Mouse (Mus musculus): ENCODE results near the gene Pigm. TPM values are rescaled to one million over a fixed set of nuclear protein-coding genes. Genes with fewer than 3 reads are reported as not detected.

Pigm gene
- polyA plus RNA-seq, 1 experiment, result 14.3 TPM

- Histone ChIP-seq H3K27ac (ENCODE audit: insufficient read depth, low read depth, low read length) (no peak overlapping the region), H3K4me1 (ENCODE audit: control insufficient read depth, insufficient read depth, low read length) (peaks cover 43% of the 10 kb centered on the region), H3K4me3 (ENCODE audit: insufficient read depth, low read length) (no peak overlapping the region)
- TF ChIP-seq POLR2A (IDR thresholded peaks at IDR 0.05; ENCODE audit: borderline replicate concordance, low read depth, low read length) (no peak), CTCF (IDR thresholded peaks at IDR 0.05; ENCODE audit: low read depth, low read length) (no peak)
These were observed 40.5 kb upstream of the Pigm start for GRCm38 (mm10) chr1:172335804-172336203.

- no peak overlapping the region for H3K27ac ChIP-seq (ENCODE audit: insufficient read depth, low read depth, low read length)
- H3K4me3 ChIP-seq (ENCODE audit: insufficient read depth, low read length), result no peak overlapping the region
- no peak for TF ChIP-seq CTCF (IDR thresholded peaks at IDR 0.05; ENCODE audit: low read depth, low read length)
- no peak for TF ChIP-seq POLR2A (IDR thresholded peaks at IDR 0.05; ENCODE audit: borderline replicate concordance, low read depth, low read length)
- H3K4me1 ChIP-seq (ENCODE audit: control insufficient read depth, insufficient read depth, low read length), result peaks cover 32% of the 10 kb centered on the region
These were observed 38.7 kb upstream of the Pigm start for GRCm38 (mm10) chr1:172337411-172338185.

- Histone ChIP-seq H3K27ac (ENCODE audit: insufficient read depth, low read depth, low read length) (no peak within 1 kb of the TSS), H3K4me3 (ENCODE audit: insufficient read depth, low read length) (peak within 1 kb of the TSS; percentile 51), H3K4me1 (ENCODE audit: control insufficient read depth, insufficient read depth, low read length) (peaks cover 6% of the 10 kb centered on the region)
- TF ChIP-seq POLR2A (IDR thresholded peaks at IDR 0.05; ENCODE audit: borderline replicate concordance, low read depth, low read length) (no peak), CTCF (IDR thresholded peaks at IDR 0.05; ENCODE audit: low read depth, low read length) (no peak)
These were observed 35.5 kb upstream of the Pigm start, which contains the start of gene Kcnj10 for GRCm38 (mm10) chr1:172340729-172341321. Gene Kcnj10, plus strand, starts transcription at chr1:172341210.

- H3K27ac ChIP-seq (ENCODE audit: insufficient read depth, low read depth, low read length), result no peak overlapping the region
- TF ChIP-seq CTCF (IDR thresholded peaks at IDR 0.05; ENCODE audit: low read depth, low read length) (no peak), POLR2A (IDR thresholded peaks at IDR 0.05; ENCODE audit: borderline replicate concordance, low read depth, low read length) (no peak)
- H3K4me3 ChIP-seq (ENCODE audit: insufficient read depth, low read length), result no peak overlapping the region; the same call in 1 of the 2 replicates
These were observed 35.0 kb upstream of the Pigm start for GRCm38 (mm10) chr1:172341386-172341785.

GRCm38 (mm10) chr1:172342729-172343128 is 33.6 kb upstream of the Pigm start:
- no peak for TF ChIP-seq POLR2A (IDR thresholded peaks at IDR 0.05; ENCODE audit: borderline replicate concordance, low read depth, low read length)
- no peak for TF ChIP-seq CTCF (IDR thresholded peaks at IDR 0.05; ENCODE audit: low read depth, low read length)
- H3K27ac ChIP-seq (ENCODE audit: insufficient read depth, low read depth, low read length), result no peak overlapping the region
- peaks cover 19% of the 10 kb centered on the region for H3K4me1 ChIP-seq (ENCODE audit: control insufficient read depth, insufficient read depth, low read length)
- H3K4me3 ChIP-seq (ENCODE audit: insufficient read depth, low read length), result no peak overlapping the region

More at GRCm38 (mm10) chr1:172341386-172341785, 35.0 kb upstream of the Pigm start:
- peaks cover 7% of the 10 kb centered on the region for H3K4me1 ChIP-seq (ENCODE audit: control insufficient read depth, insufficient read depth, low read length)

GRCm38 (mm10) chr1:172343914-172344313 is 32.4 kb upstream of the Pigm start:
- H3K27ac ChIP-seq (ENCODE audit: insufficient read depth, low read depth, low read length), result no peak overlapping the region
- H3K4me3 ChIP-seq (ENCODE audit: insufficient read depth, low read length), result no peak overlapping the region
- TF ChIP-seq POLR2A (IDR thresholded peaks at IDR 0.05; ENCODE audit: borderline replicate concordance, low read depth, low read length) (no peak), CTCF (IDR thresholded peaks at IDR 0.05; ENCODE audit: low read depth, low read length) (no peak)
- H3K4me1 ChIP-seq (ENCODE audit: control insufficient read depth, insufficient read depth, low read length), result peaks cover 30% of the 10 kb centered on the region

- no peak overlapping the region for H3K4me3 ChIP-seq (ENCODE audit: insufficient read depth, low read length)
- peaks cover 31% of the 10 kb centered on the region for H3K4me1 ChIP-seq (ENCODE audit: control insufficient read depth, insufficient read depth, low read length)
- TF ChIP-seq POLR2A (IDR thresholded peaks at IDR 0.05; ENCODE audit: borderline replicate concordance, low read depth, low read length), result no peak
- TF ChIP-seq CTCF (IDR thresholded peaks at IDR 0.05; ENCODE audit: low read depth, low read length), result no peak
- H3K27ac ChIP-seq (ENCODE audit: insufficient read depth, low read depth, low read length), result no peak overlapping the region
These were observed 31.5 kb upstream of the Pigm start for GRCm38 (mm10) chr1:172344820-172345219.

GRCm38 (mm10) chr1:172346707-172347106 is 29.6 kb upstream of the Pigm start:
- TF ChIP-seq CTCF (IDR thresholded peaks at IDR 0.05; ENCODE audit: low read depth, low read length) (no peak), POLR2A (IDR thresholded peaks at IDR 0.05; ENCODE audit: borderline replicate concordance, low read depth, low read length) (no peak)
- peak overlapping the region; percentile 94 for H3K27ac ChIP-seq (ENCODE audit: insufficient read depth, low read depth, low read length)
- peaks cover 37% of the 10 kb centered on the region for H3K4me1 ChIP-seq (ENCODE audit: control insufficient read depth, insufficient read depth, low read length)
- no peak overlapping the region for H3K4me3 ChIP-seq (ENCODE audit: insufficient read depth, low read length)

GRCm38 (mm10) chr1:172347382-172347781 is 29.0 kb upstream of the Pigm start:
- H3K27ac ChIP-seq (ENCODE audit: insufficient read depth, low read depth, low read length), result peak overlapping the region; percentile 94

GRCm38 (mm10) chr1:172349504-172349903 is 26.8 kb upstream of the Pigm start:
- Histone ChIP-seq H3K4me3 (ENCODE audit: insufficient read depth, low read length) (no peak overlapping the region), H3K27ac (ENCODE audit: insufficient read depth, low read depth, low read length) (no peak overlapping the region)
- TF ChIP-seq POLR2A (IDR thresholded peaks at IDR 0.05; ENCODE audit: borderline replicate concordance, low read depth, low read length), result no peak
- no peak for TF ChIP-seq CTCF (IDR thresholded peaks at IDR 0.05; ENCODE audit: low read depth, low read length)

More at GRCm38 (mm10) chr1:172347382-172347781, 29.0 kb upstream of the Pigm start:
- peaks cover 43% of the 10 kb centered on the region for H3K4me1 ChIP-seq (ENCODE audit: control insufficient read depth, insufficient read depth, low read length)
- TF ChIP-seq CTCF (IDR thresholded peaks at IDR 0.05; ENCODE audit: low read depth, low read length) (no peak), POLR2A (IDR thresholded peaks at IDR 0.05; ENCODE audit: borderline replicate concordance, low read depth, low read length) (no peak)
- no peak overlapping the region for H3K4me3 ChIP-seq (ENCODE audit: insufficient read depth, low read length)

More at GRCm38 (mm10) chr1:172349504-172349903, 26.8 kb upstream of the Pigm start:
- peaks cover 53% of the 10 kb centered on the region for H3K4me1 ChIP-seq (ENCODE audit: control insufficient read depth, insufficient read depth, low read length)
